ENCODE assay signal across 8 mouse cellular contexts in the genomic region with DNA sequence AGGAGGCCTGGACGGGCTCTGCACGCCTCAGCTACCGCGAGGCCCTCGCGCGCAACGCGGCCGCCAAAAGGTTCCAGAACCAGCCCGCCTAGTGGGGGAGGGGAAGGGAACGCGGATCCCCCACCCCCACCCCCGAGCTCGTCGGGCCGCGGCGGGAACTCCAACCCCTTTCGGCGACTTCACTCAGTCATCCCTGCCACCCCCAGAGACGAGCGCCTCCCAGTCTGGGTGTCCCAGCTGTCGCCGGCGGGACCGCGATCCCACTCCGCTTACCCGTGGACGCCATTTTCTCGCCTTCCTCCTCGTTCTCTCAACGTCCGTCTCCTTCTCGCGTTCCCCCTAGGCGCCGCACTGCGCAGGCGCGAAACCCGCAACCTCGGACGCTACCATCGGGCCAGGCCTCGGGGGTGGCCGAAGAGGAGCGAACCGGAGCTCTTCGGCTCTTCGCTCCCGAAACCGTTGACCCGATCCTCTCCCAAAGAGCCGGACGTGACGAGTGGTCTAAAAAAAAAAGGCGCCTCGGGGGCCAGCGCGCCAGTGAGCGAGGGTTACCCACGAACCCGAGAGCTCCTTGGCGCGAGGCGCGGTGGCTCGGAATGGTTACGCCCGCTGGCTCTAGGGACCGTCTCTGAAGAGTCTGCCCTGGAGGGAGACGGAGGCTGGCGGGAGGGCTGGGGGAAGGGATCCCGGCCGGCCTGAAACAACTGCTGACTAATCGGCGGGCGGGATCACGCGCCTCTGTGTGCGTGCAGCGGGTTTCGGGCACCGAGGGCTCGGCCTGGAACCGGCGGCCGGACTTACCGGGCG. TPM values are rescaled to one million over a fixed set of nuclear protein-coding genes. Genes with fewer than 3 reads are reported as not detected.
DNase-seq lines count a peak whose midpoint lies in the region; ATAC-seq and TF ChIP-seq lines count a peak whose summit lies in the region.

A gene (plus strand): TSS at position 191 of the 807 bp plus-strand sequence.
A gene (minus strand): TSS at position 531 of the 807 bp plus-strand sequence.

- peak within 1 kb of the TSS; percentile 94 for H3K27ac ChIP-seq in ES-E14 (ENCODE audit: insufficient read depth, low read depth, low read length, poor library complexity, severe bottlenecking)
- peak within 1 kb of the TSS; percentile 96 for H3K27ac ChIP-seq in forebrain, embryonic 16.5 days (ENCODE audit: low read length)
- peak within 1 kb of the TSS; percentile 100 for H3K27ac ChIP-seq in layer of hippocampus, adult 2 months
- peak within 1 kb of the TSS; percentile 97 for H3K27ac ChIP-seq in lung, embryonic 14.5 days (ENCODE audit: low read depth)
- H3K27ac ChIP-seq in olfactory bulb, adult 2 months (ENCODE audit: insufficient read depth, low read depth, low read length): peak within 1 kb of the TSS; percentile 98
- H3K27ac ChIP-seq in thymus, adult 2 months (ENCODE audit: control insufficient read depth, insufficient read depth, low read length): peak within 1 kb of the TSS; percentile 68

- in situ Hi-C loops in ES-E14 (cut with MboI; ENCODE audit: low sequenced_read_pairs in 2 of 2, unreplicated experiment in 2 of 2): no loop called here

- peaks cover 5 to 11% of the 10 kb centered on the region in 2 experiments; a peak in 3 of 4 replicates for H3K4me1 ChIP-seq in ES-E14 (ENCODE audit: control insufficient read depth in 2 of 2, insufficient read depth in 2 of 2, low read length in 2 of 2, poor library complexity in 1 of 2)
- H3K4me1 ChIP-seq in forebrain, embryonic 16.5 days (replicated peaks; ENCODE audit: control insufficient read depth, insufficient read depth, low read length): peaks cover 31% of the 10 kb centered on the region
- peaks cover 10% of the 10 kb centered on the region for H3K4me1 ChIP-seq in lung, embryonic 14.5 days (ENCODE audit: insufficient read depth)
- H3K4me1 ChIP-seq in olfactory bulb, adult 2 months (ENCODE audit: control insufficient read depth, insufficient read depth, low read length): peaks cover 15% of the 10 kb centered on the region
- peaks cover 15% of the 10 kb centered on the region for H3K4me1 ChIP-seq in thymus, adult 2 months (replicated peaks; ENCODE audit: control insufficient read depth, insufficient read depth, low read length)

- H3K9ac ChIP-seq in ES-E14 (ENCODE audit: insufficient read depth, low read depth, low read length, poor library complexity, severe bottlenecking): peak within 1 kb of the TSS; percentile 99
- peak within 1 kb of the TSS; percentile 92 for H3K9ac ChIP-seq in forebrain, embryonic 16.5 days (replicated peaks; ENCODE audit: low read depth, low read length)
- H3K9ac ChIP-seq in lung, embryonic 14.5 days: peak within 1 kb of the TSS; percentile 99

- intact Hi-C loops in heart, postnatal 36 days (cut with DNase I): loop anchor here (2.0 to 10.0 kb wide), 2 partner anchors 34 to 1004 kb away; a partner anchor contains a TSS

- H3K36me3 ChIP-seq in ES-E14 (ENCODE audit: control insufficient read depth, insufficient read depth, low read length, poor library complexity, severe bottlenecking): peaks cover 11% of the 10 kb centered on the region
- no peaks in the 10 kb centered on the region for H3K36me3 ChIP-seq in forebrain, embryonic 16.5 days (ENCODE audit: control insufficient read depth, insufficient read depth)
- H3K36me3 ChIP-seq in lung, embryonic 14.5 days (ENCODE audit: insufficient read depth): peaks cover 5% of the 10 kb centered on the region; the same call in 1 of the 2 replicates
- H3K36me3 ChIP-seq in thymus, adult 2 months (ENCODE audit: control insufficient read depth, insufficient read depth, low read length): no peaks in the 10 kb centered on the region; the same call in 1 of the 2 replicates

- peak; percentile 93 for ATAC-seq in forebrain, embryonic 16.5 days
- ATAC-seq in lung, embryonic 14.5 days (ENCODE audit: insufficient read depth): peak; percentile 89

- H3K4me2 ChIP-seq in forebrain, embryonic 16.5 days (ENCODE audit: low read length): peak within 1 kb of the TSS; percentile 89
- H3K4me2 ChIP-seq in lung, embryonic 14.5 days: peak within 1 kb of the TSS; percentile 95

- no peak for TF ChIP-seq CTCF in layer of hippocampus, adult 2 months (conservative IDR thresholded peaks at IDR 0.05)
- TF ChIP-seq CTCF in lung, embryonic 14.5 days (IDR thresholded peaks at IDR 0.05; ENCODE audit: low read depth): no peak
- TF ChIP-seq CTCF in olfactory bulb, adult 2 months (IDR thresholded peaks at IDR 0.05; ENCODE audit: insufficient read depth, low read depth, low read length): no peak
- no peak for TF ChIP-seq CTCF in thymus, adult 2 months (IDR thresholded peaks at IDR 0.05; ENCODE audit: borderline replicate concordance, control insufficient read depth, extremely low read depth, insufficient read depth, low read length, poor library complexity)

- H3K27me3 ChIP-seq in forebrain, embryonic 16.5 days (replicated peaks; ENCODE audit: control insufficient read depth, insufficient read depth, low read length): no peaks in the 10 kb centered on the region
- H3K27me3 ChIP-seq in lung, embryonic 14.5 days (ENCODE audit: insufficient read depth, low read length): no peaks in the 10 kb centered on the region
- no peaks in the 10 kb centered on the region for H3K27me3 ChIP-seq in thymus, adult 2 months (ENCODE audit: control insufficient read depth, insufficient read depth, low read length)

- under 1% methylated on average over 92 of the region's 92 CpGs for WGBS in forebrain, embryonic 16.5 days
- under 1% methylated on average over 92 of the region's 92 CpGs for WGBS in lung, embryonic 14.5 days
- under 1% methylated on average over 92 of the region's 92 CpGs for WGBS in olfactory bulb, adult 2 months
- WGBS in thymus, adult 2 months: under 1% methylated on average over 92 of the region's 92 CpGs

- peak within 1 kb of the TSS; percentile 79 to 84 for H3K4me3 ChIP-seq in ES-E14 (ENCODE audit: insufficient read depth in 1 of 2, low read depth in 1 of 2, low read length in 2 of 2, poor library complexity in 1 of 2, severe bottlenecking in 1 of 2)
- peak within 1 kb of the TSS; percentile 88 for H3K4me3 ChIP-seq in forebrain, embryonic 16.5 days (replicated peaks; ENCODE audit: low read length)
- peak within 1 kb of the TSS; percentile 94 for H3K4me3 ChIP-seq in layer of hippocampus, adult 2 months
- H3K4me3 ChIP-seq in lung, embryonic 14.5 days (ENCODE audit: low read depth, low read length): peak within 1 kb of the TSS; percentile 100
- peak within 1 kb of the TSS; percentile 89 for H3K4me3 ChIP-seq in olfactory bulb, adult 2 months (ENCODE audit: insufficient read depth, low read depth, low read length)
- H3K4me3 ChIP-seq in thymus, adult 2 months (ENCODE audit: control insufficient read depth, insufficient read depth, low read length): peak within 1 kb of the TSS; percentile 79

- no peaks in the 10 kb centered on the region for H3K9me3 ChIP-seq in ES-E14 (ENCODE audit: control insufficient read depth, insufficient read depth, low read depth, low read length)
- H3K9me3 ChIP-seq in forebrain, embryonic 16.5 days (ENCODE audit: control insufficient read depth, low read length): no peaks in the 10 kb centered on the region
- no peaks in the 10 kb centered on the region for H3K9me3 ChIP-seq in lung, embryonic 14.5 days (ENCODE audit: low read depth, low read length)

- peak; percentile 92 for DNase-seq in ES-E14 (ENCODE audit: low read depth, low spot score)
- DNase-seq in cerebellum, adult 11-12 months: peak; percentile 97
- peak; percentile 98 to 100 for DNase-seq in heart, postnatal 36 days
- DNase-seq in layer of hippocampus, adult 2 months (ENCODE audit: low spot score in 2 of 2): peak; percentile 93 to 98
- DNase-seq in lung, embryonic 14.5 days: peak; percentile 98
- DNase-seq in thymus, adult 2 months: peak; percentile 97

- TF ChIP-seq POLR2A in olfactory bulb, adult 2 months (IDR thresholded peaks at IDR 0.05; ENCODE audit: insufficient read depth, low read depth, low read length): peak; percentile 68
- peak; percentile 94 for TF ChIP-seq POLR2A in thymus, adult 2 months (IDR thresholded peaks at IDR 0.05; ENCODE audit: control insufficient read depth, extremely low read depth, insufficient read depth, low read length, poor library complexity)

TF ChIP-seq in ES-E14, 5 proteins besides CTCF, POLR2A, EP300 and RAD21:
- peak; percentile 42; the same call in 1 of the 2 replicates for TF ChIP-seq ZNF384 (IDR thresholded peaks at IDR 0.05; ENCODE audit: low read depth, low read length)
- no peak for TF ChIP-seq HCFC1 (IDR thresholded peaks at IDR 0.05; ENCODE audit: borderline replicate concordance, insufficient read depth, low read length)
- no peak for TF ChIP-seq ZC3H11A (IDR thresholded peaks at IDR 0.05; ENCODE audit: borderline replicate concordance, low read depth, low read length)
- TF ChIP-seq CHD2 (IDR thresholded peaks at IDR 0.05; ENCODE audit: low read depth, low read length): peak; percentile 45; the same call in 1 of the 2 replicates
- peak; percentile 90 for TF ChIP-seq MAFK (IDR thresholded peaks at IDR 0.05; ENCODE audit: insufficient read depth, low read depth, low read length)

RNA-seq across cellular contexts. Expression of the first gene that starts in this region (rescaled TPM):
- 33.9 and 40.5 TPM in 2 replicates for total RNA-seq in ES-E14 (2012; rRNA removed)
- 25.1 and 33.0 TPM in 2 replicates for polyA plus RNA-seq in forebrain, embryonic 16.5 days (2015; fragmentation: Nextera tagmentation; extraction: Ambion mirVana)
- total RNA-seq in heart, postnatal 36 days (2021): 10 to 100 TPM; 21.0 to 28.1 TPM
- total RNA-seq in layer of hippocampus, adult 2 months (2021): 10 to 100 TPM; 19.7 to 19.8 TPM
- 27.9 and 29.9 TPM in 2 replicates for polyA plus RNA-seq in lung, embryonic 14.5 days (2014; fragmentation: Nextera tagmentation; extraction: Ambion mirVana)
- polyA plus RNA-seq in olfactory bulb, adult 2 months (2012; ENCODE audit: insufficient read depth, insufficient read length, low replicate concordance, missing spikeins): not detected in 2 replicates
- polyA plus RNA-seq in thymus, adult 2 months (2012; rRNA removed): 28.6 and 31.3 TPM in 2 replicates

RNA-seq across cellular contexts. Expression of the second gene that starts in this region (rescaled TPM):
- 396 and 421 TPM in 2 replicates for total RNA-seq in ES-E14 (2012; rRNA removed)
- polyA plus RNA-seq in forebrain, embryonic 16.5 days (2015; fragmentation: Nextera tagmentation; extraction: Ambion mirVana): 809 and 814 TPM in 2 replicates
- total RNA-seq in heart, postnatal 36 days (2021): 10 to 100 TPM; 85.9 to 93.8 TPM
- total RNA-seq in layer of hippocampus, adult 2 months (2021): 100 to 1,000 TPM; 333 to 394 TPM
- 398 and 449 TPM in 2 replicates for polyA plus RNA-seq in lung, embryonic 14.5 days (2014; fragmentation: Nextera tagmentation; extraction: Ambion mirVana)
- 1,053 and 1,293 TPM in 2 replicates for polyA plus RNA-seq in olfactory bulb, adult 2 months (2012; ENCODE audit: insufficient read depth, insufficient read length, low replicate concordance, missing spikeins)
- 1,137 and 1,289 TPM in 2 replicates for polyA plus RNA-seq in thymus, adult 2 months (2012; rRNA removed)

Comparison
In these comparisons a context has a peak if more than half of its experiments do, and no peak if none do; other contexts are left out.
1. Peak in every context shown above with its lines: DNase-seq, ATAC-seq, H3K4me3 ChIP-seq and H3K27ac ChIP-seq.